Mouse (Mus musculus) forebrain, embryonic 16.5 days (tissue): ENCODE results near the gene Oaf. TPM values are rescaled to one million over a fixed set of nuclear protein-coding genes. Genes with fewer than 3 reads are reported as not detected.
A peak's percentile ranks its signal among the peaks of the same experiment; 100 is the strongest.

ENCODE experiments used
- ATAC-seq: fragments of 200-750 bp; cut with Nextera tagmentation; 2 replicates; pipeline ENCODE4 v1.8.0; 2017; ENCODE audit warnings: mild to moderate bottlenecking, moderate library complexity
- H3K27ac ChIP-seq: fragments of 300-500 bp; sonication (generic); 2 replicates; pipeline ENCODE4 v1.5.1; 2014; ENCODE audit warnings: low read length, control low read depth
- H3K27me3 ChIP-seq: fragments of 300-500 bp; sonication (generic); replicated peaks from 2 replicates; pipeline ENCODE4 v1.6.1; 2014; ENCODE audit warnings: low read length; ENCODE audit not compliant: control insufficient read depth, insufficient read depth
- H3K36me3 ChIP-seq: fragments of 300-500 bp; sonication (generic); 2 replicates; pipeline ENCODE4 v1.6.1; 2014; ENCODE audit not compliant: control insufficient read depth, insufficient read depth
- H3K4me1 ChIP-seq: fragments of 300-500 bp; sonication (generic); replicated peaks from 2 replicates; pipeline ENCODE4 v1.6.1; 2014; ENCODE audit warnings: low read length; ENCODE audit not compliant: control insufficient read depth, insufficient read depth
- H3K4me2 ChIP-seq: fragments of 300-500 bp; sonication (generic); 2 replicates; pipeline ENCODE4 v1.6.1; 2014; ENCODE audit warnings: mild to moderate bottlenecking, low read length, control low read depth
- H3K4me3 ChIP-seq: fragments of 300-500 bp; sonication (generic); replicated peaks from 2 replicates; pipeline ENCODE4 v1.5.1; 2014; ENCODE audit warnings: mild to moderate bottlenecking, low read length, control low read depth
- H3K9ac ChIP-seq: fragments of 300-500 bp; sonication (generic); replicated peaks from 2 replicates; pipeline ENCODE4 v1.6.1; 2014; ENCODE audit warnings: low read depth, low read length, control low read depth
- H3K9me3 ChIP-seq: fragments of 300-500 bp; sonication (generic); 2 replicates; pipeline ENCODE4 v1.6.1; 2016; ENCODE audit warnings: low read length; ENCODE audit not compliant: control insufficient read depth
- WGBS: fragments of 180-500 bp; shearing (Covaris S2); extraction: QIAGEN DNeasy Blood & Tissue Kit; methylation state at CpG from one replicate; pipeline ENCODE4 v1.1.7; 2014; 5-methylcytosine and 5-hydroxymethylcytosine counted together
- polyA plus RNA-seq: library from polyadenylated mRNA; unstranded; fragments of >200 nt; fragmentation: Nextera tagmentation; extraction: Ambion mirVana; gene quantifications from 2 replicates; pipeline ENCODE4 v1.2.1, GENCODE M21; 2015

Gene Oaf
- polyA plus RNA-seq, 1 experiment from 2014 or later: 5.7 TPM

GRCm38 (mm10) chr9:43229962-43230361 lies 9.7 kb downstream of the Oaf start:
- WGBS: 87% methylated on average over 7 of the region's 7 CpGs
- no peak overlapping the region for H3K4me2 ChIP-seq
- H3K36me3 ChIP-seq: no peaks in the 10 kb centered on the region
- no peaks in the 10 kb centered on the region for H3K4me1 ChIP-seq
- no peaks in the 10 kb centered on the region for H3K27me3 ChIP-seq
- no peak overlapping the region for H3K9ac ChIP-seq
- no peak overlapping the region for H3K27ac ChIP-seq
- no peaks in the 10 kb centered on the region for H3K9me3 ChIP-seq
- no peak overlapping the region for H3K4me3 ChIP-seq
- ATAC-seq: no peak

- Histone ChIP-seq H3K27me3 (no peaks in the 10 kb centered on the region), H3K9me3 (no peaks in the 10 kb centered on the region), H3K4me1 (no peaks in the 10 kb centered on the region), H3K4me2 (no peak overlapping the region), H3K9ac (no peak overlapping the region), H3K36me3 (no peaks in the 10 kb centered on the region), H3K27ac (no peak overlapping the region), H3K4me3 (no peak overlapping the region)
- ATAC-seq: no peak
- 92% methylated on average over 10 of the region's 10 CpGs for WGBS
These were observed 10.3 kb downstream of the Oaf start for GRCm38 (mm10) chr9:43229398-43229895.

GRCm38 (mm10) chr9:43228745-43229144 lies 11.0 kb downstream of the Oaf start:
- WGBS: 96% methylated on average over 2 of the region's 2 CpGs
- Histone ChIP-seq H3K9me3 (no peaks in the 10 kb centered on the region), H3K27me3 (no peaks in the 10 kb centered on the region), H3K9ac (no peak overlapping the region), H3K4me2 (no peak overlapping the region), H3K4me1 (no peaks in the 10 kb centered on the region), H3K4me3 (no peak overlapping the region), H3K27ac (no peak overlapping the region), H3K36me3 (no peaks in the 10 kb centered on the region)
- no peak for ATAC-seq

GRCm38 (mm10) chr9:43227626-43228025 lies 12.1 kb downstream of the Oaf start:
- H3K9ac ChIP-seq: no peak overlapping the region
- H3K36me3 ChIP-seq: no peaks in the 10 kb centered on the region
- no peaks in the 10 kb centered on the region for H3K9me3 ChIP-seq
- no peak overlapping the region for H3K27ac ChIP-seq
- 90% methylated on average over 8 of the region's 8 CpGs for WGBS
- no peaks in the 10 kb centered on the region for H3K4me1 ChIP-seq
- no peak overlapping the region for H3K4me3 ChIP-seq
- no peak overlapping the region for H3K4me2 ChIP-seq
- H3K27me3 ChIP-seq: no peaks in the 10 kb centered on the region
- no peak for ATAC-seq

- H3K27me3 ChIP-seq: no peaks in the 10 kb centered on the region
- ATAC-seq: no peak
- no peaks in the 10 kb centered on the region for H3K4me1 ChIP-seq
- H3K4me2 ChIP-seq: no peak overlapping the region
- no peaks in the 10 kb centered on the region for H3K9me3 ChIP-seq
- no peak overlapping the region for H3K4me3 ChIP-seq
- WGBS: 79% methylated on average over 9 of the region's 9 CpGs
- H3K27ac ChIP-seq: no peak overlapping the region
- no peaks in the 10 kb centered on the region for H3K36me3 ChIP-seq
- no peak overlapping the region for H3K9ac ChIP-seq
These were observed 13.0 kb downstream of the Oaf start for GRCm38 (mm10) chr9:43226573-43227160.

GRCm38 (mm10) chr9:43225481-43225880 lies 14.2 kb downstream of the Oaf start:
- Histone ChIP-seq H3K4me1 (no peaks in the 10 kb centered on the region), H3K27ac (no peak overlapping the region), H3K4me2 (no peak overlapping the region), H3K36me3 (no peaks in the 10 kb centered on the region), H3K27me3 (no peaks in the 10 kb centered on the region), H3K9me3 (no peaks in the 10 kb centered on the region), H3K4me3 (no peak overlapping the region), H3K9ac (no peak overlapping the region)
- no peak for ATAC-seq
- 48% methylated on average over 2 of the region's 2 CpGs for WGBS

- H3K4me1 ChIP-seq: no peaks in the 10 kb centered on the region
- no peaks in the 10 kb centered on the region for H3K27me3 ChIP-seq
- no peak overlapping the region for H3K9ac ChIP-seq
- H3K27ac ChIP-seq: no peak overlapping the region
- no peak for ATAC-seq
- H3K4me3 ChIP-seq: no peak overlapping the region
- H3K9me3 ChIP-seq: no peaks in the 10 kb centered on the region
- no peaks in the 10 kb centered on the region for H3K36me3 ChIP-seq
- 50% methylated on average over 11 of the region's 11 CpGs for WGBS
- H3K4me2 ChIP-seq: no peak overlapping the region
These were observed 14.8 kb downstream of the Oaf start for GRCm38 (mm10) chr9:43224771-43225355.

- 39% methylated on average over 8 of the region's 8 CpGs for whole genome bisulfite sequencing
- Histone ChIP-seq H3K4me2 (no peak overlapping the region), H3K9me3 (no peaks in the 10 kb centered on the region), H3K27ac (no peak overlapping the region), H3K27me3 (no peaks in the 10 kb centered on the region), H3K9ac (no peak overlapping the region), H3K4me3 (no peak overlapping the region), H3K4me1 (no peaks in the 10 kb centered on the region), H3K36me3 (no peaks in the 10 kb centered on the region)
- ATAC-seq: no peak
These were observed 17.3 kb downstream of the Oaf start for GRCm38 (mm10) chr9:43222429-43222715.

- H3K4me3 ChIP-seq: no peak overlapping the region
- H3K4me1 ChIP-seq: no peaks in the 10 kb centered on the region
- no peaks in the 10 kb centered on the region for H3K9me3 ChIP-seq
- no peak overlapping the region for H3K4me2 ChIP-seq
- H3K9ac ChIP-seq: no peak overlapping the region
- H3K27me3 ChIP-seq: no peaks in the 10 kb centered on the region
- WGBS: 38% methylated on average over 18 of the region's 18 CpGs
- H3K27ac ChIP-seq: no peak overlapping the region
- no peaks in the 10 kb centered on the region for H3K36me3 ChIP-seq
- ATAC-seq: peak; percentile 76
These were observed 17.9 kb downstream of the Oaf start for GRCm38 (mm10) chr9:43221643-43222428.
